8 mouse cellular contexts compared by ENCODE assay signal in the genomic region with DNA sequence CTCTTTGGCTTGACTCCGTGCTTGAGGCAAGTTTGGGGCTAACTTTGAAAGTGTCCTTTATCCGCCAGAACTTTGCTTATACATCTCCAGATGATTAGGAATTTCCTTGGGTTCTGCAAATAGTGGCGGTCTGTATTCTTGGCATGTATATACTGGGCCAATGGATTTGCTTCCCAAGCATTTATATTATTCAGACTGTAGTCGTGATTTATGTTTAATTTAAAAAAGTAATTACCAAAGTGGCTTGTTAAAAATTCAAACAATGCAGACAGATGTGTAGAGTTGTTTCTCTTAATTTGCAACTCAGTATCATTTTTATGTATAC. TPM values are rescaled to one million over a fixed set of nuclear protein-coding genes. Genes with fewer than 3 reads are reported as not detected.
DNase-seq lines count a peak whose midpoint lies in the region; ATAC-seq and TF ChIP-seq lines count a peak whose summit lies in the region.

No protein-coding gene starts in this region.

- no peaks in the 10 kb centered on the region for H3K36me3 ChIP-seq in heart, embryonic 12.5 days
- H3K36me3 ChIP-seq in ES-Bruce4 (ENCODE audit: control insufficient read depth, insufficient read depth, low read length, poor library complexity, severe bottlenecking) = no peaks in the 10 kb centered on the region
- no peaks in the 10 kb centered on the region for H3K36me3 ChIP-seq in forebrain, embryonic 15.5 days
- no peaks in the 10 kb centered on the region for H3K36me3 ChIP-seq in liver, postnatal 0 days (replicated peaks; ENCODE audit: insufficient read depth, low read length)

- no peak for DNase-seq in heart, adult 8-10 months (ENCODE audit: low spot score)
- no peak for DNase-seq in liver, postnatal 0 days
- no peak for DNase-seq in urinary bladder, adult 18-20 months (ENCODE audit: low spot score in 2 of 2)
- DNase-seq in spleen, postnatal 4 days (ENCODE audit: low spot score in 2 of 2) = no peak
- no peak for DNase-seq in right cerebral cortex, adult 18-20 months

- peak overlapping the region; percentile 60 for H3K4me3 ChIP-seq in heart, embryonic 12.5 days
- peak overlapping the region; percentile 55 for H3K4me3 ChIP-seq in ES-Bruce4 (ENCODE audit: low read depth, low read length)
- peak overlapping the region; percentile 53 for H3K4me3 ChIP-seq in forebrain, embryonic 15.5 days
- H3K4me3 ChIP-seq in liver, postnatal 0 days (ENCODE audit: low read depth, low read length) = peak overlapping the region; percentile 68

- TF ChIP-seq CTCF in ES-Bruce4 (IDR thresholded peaks at IDR 0.05; ENCODE audit: low read depth, low read length) = no peak
- no peak for TF ChIP-seq CTCF in liver, postnatal 0 days (IDR thresholded peaks at IDR 0.05; ENCODE audit: low read depth)

- no peaks in the 10 kb centered on the region for H3K9me3 ChIP-seq in heart, embryonic 12.5 days (replicated peaks)
- H3K9me3 ChIP-seq in ES-Bruce4 (replicated peaks; ENCODE audit: control insufficient read depth, insufficient read depth, low read length, poor library complexity, severe bottlenecking) = no peaks in the 10 kb centered on the region
- no peaks in the 10 kb centered on the region for H3K9me3 ChIP-seq in forebrain, embryonic 15.5 days
- no peaks in the 10 kb centered on the region for H3K9me3 ChIP-seq in liver, postnatal 0 days (ENCODE audit: low read length)

- H3K27ac ChIP-seq in heart, embryonic 12.5 days (ENCODE audit: poor library complexity, severe bottlenecking) = no peak overlapping the region
- H3K27ac ChIP-seq in ES-Bruce4 (ENCODE audit: insufficient read depth, low read length) = no peak overlapping the region
- H3K27ac ChIP-seq in forebrain, embryonic 15.5 days (replicated peaks) = no peak overlapping the region
- peak overlapping the region; percentile 90 for H3K27ac ChIP-seq in liver, postnatal 0 days (ENCODE audit: low read depth)

- 10% methylated on average over 4 of the region's 4 CpGs for WGBS in heart, embryonic 12.5 days
- WGBS in forebrain, embryonic 15.5 days = 8% methylated on average over 4 of the region's 4 CpGs
- WGBS in liver, postnatal 0 days (ENCODE audit: insufficient replicate concordance) = 9% methylated on average over 4 of the region's 4 CpGs

- peak overlapping the region; percentile 69 for H3K4me2 ChIP-seq in heart, embryonic 12.5 days
- H3K4me2 ChIP-seq in forebrain, embryonic 15.5 days (replicated peaks) = peak overlapping the region; percentile 81
- peak overlapping the region; percentile 69 for H3K4me2 ChIP-seq in liver, postnatal 0 days (ENCODE audit: low read depth, low read length)

- H3K4me1 ChIP-seq in heart, embryonic 12.5 days (replicated peaks) = peaks cover 4% of the 10 kb centered on the region; the same call in 1 of the 2 replicates
- H3K4me1 ChIP-seq in ES-Bruce4 (ENCODE audit: control insufficient read depth, insufficient read depth, low read length) = no peaks in the 10 kb centered on the region
- peaks cover 9% of the 10 kb centered on the region; the same call in 1 of the 2 replicates for H3K4me1 ChIP-seq in forebrain, embryonic 15.5 days
- peaks cover 43% of the 10 kb centered on the region for H3K4me1 ChIP-seq in liver, postnatal 0 days (ENCODE audit: insufficient read depth)

- peak overlapping the region; percentile 72; the same call in 1 of the 2 replicates for H3K9ac ChIP-seq in heart, embryonic 12.5 days
- H3K9ac ChIP-seq in ES-Bruce4 (ENCODE audit: low read depth, poor library complexity, severe bottlenecking) = no peak overlapping the region
- peak overlapping the region; percentile 47 for H3K9ac ChIP-seq in forebrain, embryonic 15.5 days (replicated peaks)
- peak overlapping the region; percentile 79 for H3K9ac ChIP-seq in liver, postnatal 0 days (replicated peaks)

- H3K27me3 ChIP-seq in heart, embryonic 12.5 days (replicated peaks) = peaks cover 21% of the 10 kb centered on the region
- H3K27me3 ChIP-seq in ES-Bruce4 (ENCODE audit: control insufficient read depth, insufficient read depth, low read length, poor library complexity, severe bottlenecking) = peaks cover 5% of the 10 kb centered on the region; the same call in 1 of the 2 replicates
- no peaks in the 10 kb centered on the region for H3K27me3 ChIP-seq in forebrain, embryonic 15.5 days
- no peaks in the 10 kb centered on the region for H3K27me3 ChIP-seq in liver, postnatal 0 days (ENCODE audit: insufficient read depth, low read length)

- TF ChIP-seq EP300 in ES-Bruce4 (IDR thresholded peaks at IDR 0.05; ENCODE audit: insufficient read depth, low read depth, low read length) = no peak
- TF ChIP-seq EP300 in liver, postnatal 0 days (IDR thresholded peaks at IDR 0.05; ENCODE audit: low read depth) = no peak

- TF ChIP-seq POLR2A in ES-Bruce4 (IDR thresholded peaks at IDR 0.05; ENCODE audit: insufficient read depth, low read length) = no peak

- peak; percentile 13; the same call in 1 of the 2 replicates for ATAC-seq in heart, embryonic 12.5 days (ENCODE audit: insufficient number of reproducible peaks, low FRiP score)
- ATAC-seq in forebrain, embryonic 15.5 days (replicated peaks) = peak; percentile 38; the same call in 1 of the 2 replicates
- ATAC-seq in liver, postnatal 0 days = peak; percentile 9

RNA-seq across cellular contexts. Expression of a gene that starts 0.3 kb away (rescaled TPM):
- polyA plus RNA-seq in heart, embryonic 12.5 days (2016; fragmentation: Nextera tagmentation; extraction: Ambion mirVana) = 1.5 and 1.8 TPM in 2 replicates
- total RNA-seq in heart, adult 8-10 months (2022) = 1 to 10 TPM in 1 of 4 experiments, under 1 TPM in 3; 0.69 to 1.1 (median 0.93) TPM
- polyA plus RNA-seq in ES-Bruce4 (2011; ENCODE audit: insufficient read depth, insufficient read length, low read depth, missing spikeins) = 3.0 and 4.3 TPM in 2 replicates
- polyA plus RNA-seq in forebrain, embryonic 15.5 days (2015; fragmentation: Nextera tagmentation; extraction: Ambion mirVana) = 0.64 and 0.92 TPM in 2 replicates
- 19.2 and 24.1 TPM in 2 replicates for polyA plus RNA-seq in liver, postnatal 0 days (2015; fragmentation: Nextera tagmentation; extraction: Ambion mirVana)

RNA-seq across cellular contexts. Expression of a gene that starts 35.5 kb away (rescaled TPM):
- 0.42 and 0.55 TPM in 2 replicates for polyA plus RNA-seq in heart, embryonic 12.5 days (2016; fragmentation: Nextera tagmentation; extraction: Ambion mirVana)
- total RNA-seq in heart, adult 8-10 months (2022) = 100 to 1,000 TPM; 175 to 206 (median 179) TPM
- polyA plus RNA-seq in ES-Bruce4 (2011; ENCODE audit: insufficient read depth, insufficient read length, low read depth, missing spikeins) = 1.2 and 2.3 TPM in 2 replicates
- 0.13 and 0.19 TPM in 2 replicates for polyA plus RNA-seq in forebrain, embryonic 15.5 days (2015; fragmentation: Nextera tagmentation; extraction: Ambion mirVana)
- 6.5 and 6.7 TPM in 2 replicates for polyA plus RNA-seq in liver, postnatal 0 days (2015; fragmentation: Nextera tagmentation; extraction: Ambion mirVana)

RNA-seq across cellular contexts. Expression of a gene that starts 54.0 kb away (rescaled TPM):
- polyA plus RNA-seq in heart, embryonic 12.5 days (2016; fragmentation: Nextera tagmentation; extraction: Ambion mirVana) = 6.9 and 8.7 TPM in 2 replicates
- total RNA-seq in heart, adult 8-10 months (2022) = under 1 TPM in 2 of 4 experiments, not detected in 2; 0.46 to 0.49 TPM
- 0.54 TPM in 1 of 2 replicates, not detected in the other for polyA plus RNA-seq in ES-Bruce4 (2011; ENCODE audit: insufficient read depth, insufficient read length, low read depth, missing spikeins)
- 16.4 and 18.6 TPM in 2 replicates for polyA plus RNA-seq in forebrain, embryonic 15.5 days (2015; fragmentation: Nextera tagmentation; extraction: Ambion mirVana)
- 77.9 and 84.7 TPM in 2 replicates for polyA plus RNA-seq in liver, postnatal 0 days (2015; fragmentation: Nextera tagmentation; extraction: Ambion mirVana)
